Mouse (Mus musculus): Measurements from ENCODE around the gene Ptpro.

Ptpro gene

DNA sequence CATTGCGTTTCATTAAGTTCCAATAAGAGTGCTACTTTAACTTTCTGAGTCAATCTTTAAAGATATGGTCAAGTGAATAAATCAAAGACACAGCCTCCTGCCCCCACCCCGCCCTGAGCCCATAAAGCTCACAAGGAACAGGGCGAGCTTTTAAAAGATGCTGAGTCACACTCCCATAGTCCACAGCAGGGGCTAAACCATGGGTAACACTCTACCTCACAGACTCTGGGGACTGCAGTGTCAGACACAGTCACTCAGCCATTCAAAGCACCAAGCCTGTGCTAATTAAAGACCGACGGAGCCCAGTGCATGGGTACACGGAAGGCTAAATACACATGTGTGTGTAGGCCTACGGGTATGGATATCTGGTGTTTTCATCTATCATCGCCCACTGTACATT, 251.3 kb downstream of the Ptpro start:
- no peak for DNase-seq

DNA sequence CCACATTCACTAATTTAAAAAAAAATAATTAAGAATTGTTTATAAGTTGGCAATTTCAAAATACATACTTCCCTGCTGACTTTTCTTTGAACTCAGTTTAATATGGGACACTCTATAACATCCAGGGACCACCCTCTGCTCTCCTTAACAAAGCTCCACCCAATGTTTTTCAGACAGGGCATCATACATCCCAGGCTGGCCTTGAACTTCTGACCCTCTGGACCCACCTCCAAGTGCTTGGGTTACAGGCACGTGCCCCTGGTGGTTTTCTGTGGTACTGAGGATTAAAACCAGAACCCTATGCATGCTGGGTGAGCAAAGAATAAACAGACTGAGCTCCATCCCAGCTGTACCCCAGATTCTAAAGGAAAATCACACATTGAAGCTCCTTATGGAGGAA, 251.9 kb downstream of the Ptpro start:
- no peak for DNase-seq

GRCm38 (mm10) chr6:137505555-137506227, 253.6 kb downstream of the Ptpro start:
- no peak for DNase-seq

GRCm38 (mm10) chr6:137506563-137506962, 254.4 kb downstream of the Ptpro start:
- DNase-seq: no peak

DNA sequence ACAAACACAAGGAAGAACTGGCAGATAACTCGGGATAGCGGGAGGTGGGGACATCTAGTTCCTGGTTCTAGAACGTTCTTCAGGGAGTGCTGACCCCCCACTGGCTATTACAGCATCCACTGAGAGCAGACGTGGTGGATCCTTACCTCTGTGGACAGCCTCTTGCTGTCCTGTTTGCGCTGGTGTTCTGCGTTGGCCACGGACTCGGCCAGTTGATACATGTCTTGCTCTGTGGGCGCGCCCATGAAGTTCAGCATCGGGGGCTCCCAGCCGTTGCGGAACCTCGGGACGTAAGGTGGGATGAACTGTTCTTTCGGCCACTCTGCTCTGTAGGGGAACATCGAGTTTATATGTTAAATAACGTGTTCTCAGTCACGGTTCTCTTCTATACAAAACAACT, 256.8 kb downstream of the Ptpro start:
- DNase-seq: no peak

- no peak for DNase-seq
These were observed 257.4 kb downstream of the Ptpro start for GRCm38 (mm10) chr6:137509341-137510045.

DNA sequence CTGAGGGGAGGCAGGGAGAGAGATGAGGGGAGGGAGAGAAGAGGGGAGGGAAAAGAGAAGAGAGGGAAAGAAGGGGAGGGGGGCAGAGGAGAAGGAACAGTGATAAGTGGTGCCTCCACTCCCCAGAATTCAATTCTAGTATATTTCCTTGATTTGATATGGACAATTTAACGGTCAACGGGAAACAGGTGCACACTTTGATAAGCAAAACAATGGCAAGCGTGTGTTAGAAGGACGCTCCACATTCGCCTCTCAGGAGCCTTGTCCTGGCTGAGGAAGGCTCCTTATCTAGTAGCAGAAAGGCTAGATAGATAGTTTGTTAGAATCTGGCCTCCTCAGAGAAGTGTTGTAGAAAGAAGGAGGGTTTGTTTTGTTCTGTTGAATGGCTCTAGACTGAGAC, 260.6 kb downstream of the Ptpro start:
- DNase-seq: no peak
